Mouse (Mus musculus): ENCODE data around the gene Tmem270. TPM values are rescaled to one million over a fixed set of nuclear protein-coding genes. Genes with fewer than 3 reads are reported as not detected.
A peak's percentile ranks its signal among the peaks of the same experiment; 100 is the strongest.

Gene Tmem270
- polyA plus RNA-seq, 1 experiment from 2014 or later, result not detected

GRCm38 (mm10) chr5:134923141-134923540 is 16.6 kb upstream of the Tmem270 start:
- Histone ChIP-seq H3K4me3 (replicated peaks) (no peak overlapping the region), H3K4me2 (replicated peaks) (no peak overlapping the region), H3K9ac (no peak overlapping the region), H3K27ac (no peak overlapping the region), H3K27me3 (replicated peaks) (no peaks in the 10 kb centered on the region), H3K36me3 (no peaks in the 10 kb centered on the region), H3K9me3 (no peaks in the 10 kb centered on the region), H3K4me1 (replicated peaks) (no peaks in the 10 kb centered on the region)
- ATAC-seq, result no peak
- WGBS, result 68% methylated on average over 6 of the region's 6 CpGs

GRCm38 (mm10) chr5:134921106-134921505 is 14.6 kb upstream of the Tmem270 start:
- Histone ChIP-seq H3K4me2 (replicated peaks) (no peak overlapping the region), H3K27me3 (replicated peaks) (no peaks in the 10 kb centered on the region), H3K9ac (no peak overlapping the region), H3K9me3 (no peaks in the 10 kb centered on the region), H3K4me3 (replicated peaks) (no peak overlapping the region), H3K36me3 (no peaks in the 10 kb centered on the region), H3K27ac (no peak overlapping the region), H3K4me1 (replicated peaks) (no peaks in the 10 kb centered on the region)
- no peak for ATAC-seq
- WGBS, result 88% methylated on average over 8 of the region's 8 CpGs

GRCm38 (mm10) chr5:134920106-134920687 is 13.7 kb upstream of the Tmem270 start:
- H3K9ac ChIP-seq, result no peak overlapping the region
- no peak overlapping the region for H3K4me3 ChIP-seq (replicated peaks)
- H3K36me3 ChIP-seq, result no peaks in the 10 kb centered on the region
- H3K4me2 ChIP-seq (replicated peaks), result no peak overlapping the region
- no peaks in the 10 kb centered on the region for H3K9me3 ChIP-seq
- H3K27me3 ChIP-seq (replicated peaks), result no peaks in the 10 kb centered on the region
- no peaks in the 10 kb centered on the region for H3K4me1 ChIP-seq (replicated peaks)
- no peak overlapping the region for H3K27ac ChIP-seq
- 72% methylated on average over 6 of the region's 6 CpGs for WGBS
- 0 out of 2 replicates have a peak, but pooled peaks have one; percentile 15 for ATAC-seq

GRCm38 (mm10) chr5:134919097-134919496 is 12.6 kb upstream of the Tmem270 start:
- 87% methylated on average over 3 of the region's 3 CpGs for WGBS

GRCm38 (mm10) chr5:134918071-134918832 is 11.7 kb upstream of the Tmem270 start:
- no peak overlapping the region for H3K9ac ChIP-seq
- H3K27ac ChIP-seq, result no peak overlapping the region
- no peaks in the 10 kb centered on the region for H3K4me1 ChIP-seq (replicated peaks)
- H3K36me3 ChIP-seq, result no peaks in the 10 kb centered on the region
- H3K4me2 ChIP-seq (replicated peaks), result no peak overlapping the region
- no peaks in the 10 kb centered on the region for H3K9me3 ChIP-seq
- peak; percentile 30; the same call in 1 of the 2 replicates for ATAC-seq
- WGBS, result 46% methylated on average over 16 of the region's 16 CpGs
- H3K27me3 ChIP-seq (replicated peaks), result no peaks in the 10 kb centered on the region
- no peak overlapping the region for H3K4me3 ChIP-seq (replicated peaks)

More at GRCm38 (mm10) chr5:134919097-134919496, 12.6 kb upstream of the Tmem270 start:
- Histone ChIP-seq H3K4me3 (replicated peaks) (no peak overlapping the region), H3K9ac (no peak overlapping the region), H3K4me2 (replicated peaks) (no peak overlapping the region), H3K36me3 (no peaks in the 10 kb centered on the region), H3K27me3 (replicated peaks) (no peaks in the 10 kb centered on the region), H3K27ac (no peak overlapping the region), H3K4me1 (replicated peaks) (no peaks in the 10 kb centered on the region), H3K9me3 (no peaks in the 10 kb centered on the region)
- peak; percentile 66; the same call in 1 of the 2 replicates for ATAC-seq

- H3K27ac ChIP-seq, result no peak within 1 kb of the TSS
- no peaks in the 10 kb centered on the region for H3K27me3 ChIP-seq (replicated peaks)
- H3K36me3 ChIP-seq, result no peaks in the 10 kb centered on the region
- no peaks in the 10 kb centered on the region for H3K4me1 ChIP-seq (replicated peaks)
- H3K9ac ChIP-seq, result no peak within 1 kb of the TSS
- no peak within 1 kb of the TSS for H3K4me3 ChIP-seq (replicated peaks)
- WGBS, result 75% methylated on average over 8 of the region's 8 CpGs
- no peaks in the 10 kb centered on the region for H3K9me3 ChIP-seq
- H3K4me2 ChIP-seq (replicated peaks), result no peak within 1 kb of the TSS
- ATAC-seq, result peak; percentile 50; the same call in 1 of the 2 replicates
Observed at GRCm38 (mm10) chr5:134915311-134915710, 8.8 kb upstream of the Tmem270 start, which contains the start of gene Cldn13. Gene Cldn13, minus strand, starts transcription at chr5:134915526.

GRCm38 (mm10) chr5:134914510-134914909 is 8.0 kb upstream of the Tmem270 start:
- Histone ChIP-seq H3K4me1 (replicated peaks) (no peaks in the 10 kb centered on the region), H3K4me2 (replicated peaks) (no peak overlapping the region), H3K27ac (no peak overlapping the region), H3K4me3 (replicated peaks) (no peak overlapping the region), H3K9me3 (no peaks in the 10 kb centered on the region), H3K27me3 (replicated peaks) (no peaks in the 10 kb centered on the region), H3K36me3 (no peaks in the 10 kb centered on the region), H3K9ac (no peak overlapping the region)
- 71% methylated on average over 8 of the region's 8 CpGs for WGBS
- ATAC-seq, result no peak

GRCm38 (mm10) chr5:134913753-134914152 is 7.2 kb upstream of the Tmem270 start:
- Histone ChIP-seq H3K27ac (no peak overlapping the region), H3K36me3 (no peaks in the 10 kb centered on the region), H3K4me3 (replicated peaks) (no peak overlapping the region), H3K4me2 (replicated peaks) (no peak overlapping the region), H3K9ac (no peak overlapping the region), H3K9me3 (no peaks in the 10 kb centered on the region), H3K27me3 (replicated peaks) (no peaks in the 10 kb centered on the region), H3K4me1 (replicated peaks) (no peaks in the 10 kb centered on the region)
- WGBS, result 67% methylated on average over 4 of the region's 4 CpGs
- ATAC-seq, result peak; percentile 68; the same call in 1 of the 2 replicates

- H3K27ac ChIP-seq, result no peak overlapping the region
- 73% methylated on average over 3 of the region's 3 CpGs for WGBS
- H3K9ac ChIP-seq, result no peak overlapping the region
- ATAC-seq, result no peak
- no peaks in the 10 kb centered on the region for H3K9me3 ChIP-seq
- H3K27me3 ChIP-seq (replicated peaks), result no peaks in the 10 kb centered on the region
- H3K36me3 ChIP-seq, result no peaks in the 10 kb centered on the region
- no peak overlapping the region for H3K4me2 ChIP-seq (replicated peaks)
- H3K4me3 ChIP-seq (replicated peaks), result no peak overlapping the region
- H3K4me1 ChIP-seq (replicated peaks), result no peaks in the 10 kb centered on the region
Observed at GRCm38 (mm10) chr5:134913352-134913751, 6.8 kb upstream of the Tmem270 start.

GRCm38 (mm10) chr5:134911901-134912300 is 5.4 kb upstream of the Tmem270 start:
- WGBS, result 93% methylated on average over 2 of the region's 2 CpGs
- no peaks in the 10 kb centered on the region for H3K4me1 ChIP-seq (replicated peaks)
- H3K9me3 ChIP-seq, result no peaks in the 10 kb centered on the region
- H3K36me3 ChIP-seq, result no peaks in the 10 kb centered on the region
- H3K9ac ChIP-seq, result no peak overlapping the region
- no peak for ATAC-seq
- H3K4me3 ChIP-seq (replicated peaks), result no peak overlapping the region
- H3K27ac ChIP-seq, result no peak overlapping the region
- no peak overlapping the region for H3K4me2 ChIP-seq (replicated peaks)
- no peaks in the 10 kb centered on the region for H3K27me3 ChIP-seq (replicated peaks)

- Histone ChIP-seq H3K4me2 (replicated peaks) (0 out of 2 replicates have a peak overlapping the region, but pooled peaks have one; percentile 11), H3K27me3 (replicated peaks) (no peaks in the 10 kb centered on the region), H3K27ac (no peak overlapping the region), H3K9me3 (no peaks in the 10 kb centered on the region), H3K4me3 (replicated peaks) (no peak overlapping the region), H3K9ac (no peak overlapping the region), H3K36me3 (no peaks in the 10 kb centered on the region), H3K4me1 (replicated peaks) (no peaks in the 10 kb centered on the region)
- 0% methylated on average over 13 of the region's 13 CpGs for WGBS
- ATAC-seq, result peak; percentile 90
Observed at GRCm38 (mm10) chr5:134907135-134907534, 602 bp upstream of the Tmem270 start.

GRCm38 (mm10) chr5:134901644-134902027 is 4.9 kb downstream of the Tmem270 start:
- WGBS, result 70% methylated on average over 8 of the region's 8 CpGs
- H3K27ac ChIP-seq, result no peak overlapping the region
- ATAC-seq, result no peak

More at GRCm38 (mm10) chr5:134901644-134902027, 4.9 kb downstream of the Tmem270 start:
- H3K9me3 ChIP-seq, result no peaks in the 10 kb centered on the region
- peaks cover 2% of the 10 kb centered on the region for H3K4me1 ChIP-seq (replicated peaks)
- H3K4me3 ChIP-seq (replicated peaks), result no peak overlapping the region
- H3K4me2 ChIP-seq (replicated peaks), result no peak overlapping the region
- no peaks in the 10 kb centered on the region for H3K27me3 ChIP-seq (replicated peaks)
- no peaks in the 10 kb centered on the region for H3K36me3 ChIP-seq
- H3K9ac ChIP-seq, result no peak overlapping the region

Data from intestine, embryonic 15.5 days (tissue).